ENCODE assay signal across 7 mouse cellular contexts in the genomic region with DNA sequence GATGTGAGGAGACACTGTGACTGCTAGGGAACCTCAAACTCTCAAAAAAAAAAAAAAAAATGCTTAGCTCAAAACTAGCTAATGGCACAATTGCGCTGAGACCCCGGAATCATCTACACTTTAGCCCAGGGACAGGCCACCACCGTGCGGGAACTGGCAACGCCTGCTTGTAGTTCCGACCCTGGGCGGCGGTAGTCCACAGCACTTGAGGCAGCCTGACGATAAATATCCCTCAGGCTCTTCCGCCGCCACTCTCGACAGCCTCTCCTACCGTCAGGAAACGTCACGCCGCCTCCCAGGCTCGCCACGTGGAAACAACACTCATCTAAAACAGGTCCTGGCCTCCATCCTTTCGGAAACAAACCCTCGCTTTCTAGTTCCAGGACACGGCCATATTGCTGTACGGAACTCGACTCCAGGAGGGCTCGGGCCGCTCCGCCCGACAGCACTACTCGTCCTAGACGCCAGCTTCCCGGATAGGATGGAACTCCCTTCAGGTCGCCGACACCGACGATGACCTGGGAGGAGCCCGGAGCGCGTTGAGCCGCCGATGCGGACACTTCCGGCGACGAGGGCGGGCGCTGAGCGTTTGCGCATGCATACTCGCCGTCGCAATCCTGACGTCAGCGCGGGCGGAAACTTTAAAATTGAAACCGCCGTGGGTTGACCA. TPM values are rescaled to one million over a fixed set of nuclear protein-coding genes. Genes with fewer than 3 reads are reported as not detected.
A peak's percentile ranks its signal among the peaks of the same experiment; 100 is the strongest.
DNase-seq lines count a peak whose midpoint lies in the region; ATAC-seq lines count a peak whose summit lies in the region.

A gene (minus strand): TSS at position 554 of the 670 bp plus-strand sequence.

- H3K27me3 ChIP-seq in embryonic facial prominence, embryonic 11.5 days (ENCODE audit: control insufficient read depth, insufficient read depth, low read length): no peaks in the 10 kb centered on the region
- H3K27me3 ChIP-seq in limb, embryonic 10.5 days (ENCODE audit: low read depth, poor library complexity, severe bottlenecking): no peaks in the 10 kb centered on the region
- H3K27me3 ChIP-seq in midbrain, embryonic 13.5 days: no peaks in the 10 kb centered on the region

- H3K27ac ChIP-seq in embryonic facial prominence, embryonic 11.5 days (replicated peaks; ENCODE audit: low read depth, low read length): peak within 1 kb of the TSS; percentile 89
- peak within 1 kb of the TSS; percentile 93 for H3K27ac ChIP-seq in limb, embryonic 10.5 days
- H3K27ac ChIP-seq in midbrain, embryonic 13.5 days: peak within 1 kb of the TSS; percentile 94

- H3K4me3 ChIP-seq in embryonic facial prominence, embryonic 11.5 days (ENCODE audit: low read depth, low read length): peak within 1 kb of the TSS; percentile 45
- peak within 1 kb of the TSS; percentile 73 for H3K4me3 ChIP-seq in limb, embryonic 10.5 days
- peak within 1 kb of the TSS; percentile 60 for H3K4me3 ChIP-seq in midbrain, embryonic 13.5 days (replicated peaks)

- H3K4me2 ChIP-seq in embryonic facial prominence, embryonic 11.5 days (ENCODE audit: low read depth, low read length): peak within 1 kb of the TSS; percentile 50
- peak within 1 kb of the TSS; percentile 73 for H3K4me2 ChIP-seq in midbrain, embryonic 13.5 days (replicated peaks)

- WGBS in embryonic facial prominence, embryonic 11.5 days: under 1% methylated on average over 56 of the region's 56 CpGs
- WGBS in limb, embryonic 10.5 days: under 1% methylated on average over 56 of the region's 56 CpGs
- WGBS in midbrain, embryonic 13.5 days: under 1% methylated on average over 56 of the region's 56 CpGs

- H3K9ac ChIP-seq in embryonic facial prominence, embryonic 11.5 days (replicated peaks; ENCODE audit: low read length): peak within 1 kb of the TSS; percentile 67
- H3K9ac ChIP-seq in midbrain, embryonic 13.5 days (replicated peaks): peak within 1 kb of the TSS; percentile 74

- H3K36me3 ChIP-seq in embryonic facial prominence, embryonic 11.5 days (replicated peaks; ENCODE audit: control insufficient read depth, insufficient read depth, low read depth, low read length): no peaks in the 10 kb centered on the region
- H3K36me3 ChIP-seq in limb, embryonic 10.5 days: peaks cover 13% of the 10 kb centered on the region; the same call in 1 of the 2 replicates
- H3K36me3 ChIP-seq in midbrain, embryonic 13.5 days: no peaks in the 10 kb centered on the region

- DNase-seq in adrenal gland, postnatal 14 days: peak; percentile 96
- peak; percentile 94 for DNase-seq in embryonic facial prominence, embryonic 11.5 days (ENCODE audit: low spot score)
- peak; percentile 93 for DNase-seq in kidney, adult 11 months
- peak; percentile 93 for DNase-seq in limb, embryonic 10.5 days (ENCODE audit: low spot score)
- DNase-seq in spleen, adult 12 weeks (ENCODE audit: low spot score): peak; percentile 86

- H3K4me1 ChIP-seq in embryonic facial prominence, embryonic 11.5 days (ENCODE audit: control insufficient read depth, insufficient read depth, low read length): no peaks in the 10 kb centered on the region
- H3K4me1 ChIP-seq in limb, embryonic 10.5 days: peaks cover 18% of the 10 kb centered on the region
- peaks cover 39% of the 10 kb centered on the region for H3K4me1 ChIP-seq in midbrain, embryonic 13.5 days (replicated peaks)

- no peaks in the 10 kb centered on the region for H3K9me3 ChIP-seq in embryonic facial prominence, embryonic 11.5 days (replicated peaks; ENCODE audit: control insufficient read depth, low read length)
- no peaks in the 10 kb centered on the region for H3K9me3 ChIP-seq in limb, embryonic 10.5 days (replicated peaks)
- no peaks in the 10 kb centered on the region for H3K9me3 ChIP-seq in midbrain, embryonic 13.5 days

- ATAC-seq in embryonic facial prominence, embryonic 11.5 days (replicated peaks; ENCODE audit: insufficient number of reproducible peaks, low FRiP score, low TSS enrichment, low read depth): peak; percentile 99
- peak; percentile 92 for ATAC-seq in granulocyte monocyte progenitor cell, adult 5-6 weeks (replicated peaks; ENCODE audit: poor library complexity, severe bottlenecking)
- ATAC-seq in midbrain, embryonic 13.5 days: peak; percentile 99

RNA-seq across cellular contexts. Expression of the gene that starts here (rescaled TPM):
- 12.6 and 12.7 TPM in 2 replicates for total RNA-seq in adrenal gland, postnatal 14 days (2021)
- polyA plus RNA-seq in embryonic facial prominence, embryonic 11.5 days (2014; fragmentation: Nextera tagmentation; extraction: Ambion mirVana): 36.1 and 36.3 TPM in 2 replicates
- total RNA-seq in granulocyte monocyte progenitor cell, adult 5-6 weeks (2014; fragmentation: Nextera tagmentation): 13.8 and 16.8 TPM in 2 replicates
- total RNA-seq in granulocyte monocyte progenitor cell, adult 5-6 weeks (2017): 25.3 and 25.6 TPM in 2 replicates
- 25.0 and 26.1 TPM in 2 replicates for polyA plus RNA-seq in limb, embryonic 10.5 days (2016; fragmentation: Nextera tagmentation; extraction: Ambion mirVana)
- 24.0 and 24.4 TPM in 2 replicates for polyA plus RNA-seq in midbrain, embryonic 13.5 days (2015; fragmentation: Nextera tagmentation; extraction: Ambion mirVana)

Comparison
In these comparisons a context has a peak if more than half of its experiments do, and no peak if none do; other contexts are left out.
1. Peak in every context shown above with its lines: DNase-seq, ATAC-seq, H3K4me3 ChIP-seq and H3K27ac ChIP-seq.